24 mouse cellular contexts compared by ENCODE assay signal in genomic region chr9:119145137-119145536, GRCm38 (mm10). TPM values are rescaled to one million over a fixed set of nuclear protein-coding genes. Genes with fewer than 3 reads are reported as not detected.
"Had no signal": no experiment of that assay in that cellular context is flagged by ENCODE, and none has a peak within 500 bp of the region (broad histone marks: within the 10 kb centered on the region; RNA-seq: fewer than 3 reads in every experiment).

No protein-coding gene starts in this region.

- H3K4me3 ChIP-seq: neural tube, embryonic 13.5 days; neural tube, embryonic 15.5 days; stomach, embryonic 15.5 days had no signal

- H3K27me3 ChIP-seq: neural tube, embryonic 13.5 days; neural tube, embryonic 15.5 days; stomach, embryonic 15.5 days had no signal

- H3K4me2 ChIP-seq: neural tube, embryonic 13.5 days; neural tube, embryonic 15.5 days; stomach, embryonic 15.5 days had no signal

- DNase-seq: retina, postnatal 1 day; right cerebral cortex, adult 18-20 months; right cerebral cortex, postnatal 14 days; right cerebral cortex, postnatal 25 days; right cerebral cortex, postnatal 4 days; spleen, adult 18-20 months; thymus, adult 18-20 months; thymus, adult 2 months; thymus, postnatal 14 days; thymus, postnatal 25 days; thymus, postnatal 36 days; thymus, postnatal 4 days had no signal

- H3K9me3 ChIP-seq: neural tube, embryonic 13.5 days; neural tube, embryonic 15.5 days; stomach, embryonic 15.5 days had no signal

- H3K27ac ChIP-seq: neural tube, embryonic 13.5 days; neural tube, embryonic 15.5 days; stomach, embryonic 15.5 days; stomach, postnatal 0 days had no signal

- H3K36me3 ChIP-seq: neural tube, embryonic 13.5 days; neural tube, embryonic 15.5 days; stomach, embryonic 15.5 days had no signal

- H3K9ac ChIP-seq: neural tube, embryonic 13.5 days; neural tube, embryonic 15.5 days; stomach, embryonic 15.5 days had no signal

- H3K4me1 ChIP-seq: neural tube, embryonic 13.5 days; neural tube, embryonic 15.5 days; stomach, embryonic 15.5 days had no signal

RNA-seq across cellular contexts. Expression of gene Acaa1b, which starts 11.8 kb away (rescaled TPM):
- total RNA-seq: neutrophil, adult 5-6 weeks had no signal

RNA-seq across cellular contexts. Expression of gene Gm47289, which starts 13.8 kb away (rescaled TPM):
- total RNA-seq: neutrophil, adult 5-6 weeks had no signal
- polyA plus RNA-seq: neural tube, embryonic 13.5 days; neural tube, embryonic 14.5 days; neural tube, embryonic 15.5 days; small intestine, adult 2 months; spleen, adult 2 months; stomach, embryonic 14.5 days; stomach, embryonic 15.5 days; stomach, embryonic 16.5 days; stomach, postnatal 0 days; testis, adult 2 months; thymus, adult 2 months; thymus, postnatal 0 days had no signal

RNA-seq across cellular contexts. Expression of gene Dlec1, which starts 42.9 kb away (rescaled TPM):
- total RNA-seq: neutrophil, adult 5-6 weeks had no signal
